Mouse (Mus musculus) ovary, postnatal 36 days (tissue): ENCODE data around the gene Serhl.

Experiments used
- DNase-seq: peaks from one replicate; pipeline ENCODE4 v3.0.0; 2022; ENCODE audit warnings: low spot score, mixed read lengths

The Serhl gene

DNA sequence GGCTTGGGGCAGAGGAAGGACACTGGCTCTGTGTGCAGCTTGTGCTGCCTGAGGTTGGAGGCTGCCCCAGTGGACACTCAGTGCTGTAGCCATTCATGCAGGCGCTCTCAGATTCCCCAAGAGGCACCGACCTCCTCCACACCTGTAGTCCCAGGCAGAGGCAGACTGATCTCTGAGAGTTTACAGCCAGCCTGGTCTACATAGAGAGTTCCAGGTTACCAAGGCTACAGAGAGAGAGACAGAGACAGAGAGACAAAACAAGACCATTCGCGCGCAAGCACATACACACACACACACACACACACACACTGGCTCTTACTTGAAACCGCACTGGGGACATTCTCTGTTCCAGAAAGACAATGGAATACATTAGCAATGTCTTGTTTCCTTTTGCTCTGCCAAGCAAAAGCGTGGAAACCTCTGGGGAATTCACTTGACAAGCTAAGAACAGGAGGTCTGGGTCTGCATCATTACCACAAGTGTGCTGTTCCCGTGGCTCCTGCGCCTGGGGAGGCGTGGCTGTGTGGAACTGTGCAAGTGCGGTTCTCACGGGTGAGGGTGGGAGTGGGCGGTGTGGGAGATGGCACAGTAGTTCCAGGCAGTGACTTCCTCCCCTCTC, 5.2 kb upstream of the Serhl start:
- DNase-seq = no peak

DNA sequence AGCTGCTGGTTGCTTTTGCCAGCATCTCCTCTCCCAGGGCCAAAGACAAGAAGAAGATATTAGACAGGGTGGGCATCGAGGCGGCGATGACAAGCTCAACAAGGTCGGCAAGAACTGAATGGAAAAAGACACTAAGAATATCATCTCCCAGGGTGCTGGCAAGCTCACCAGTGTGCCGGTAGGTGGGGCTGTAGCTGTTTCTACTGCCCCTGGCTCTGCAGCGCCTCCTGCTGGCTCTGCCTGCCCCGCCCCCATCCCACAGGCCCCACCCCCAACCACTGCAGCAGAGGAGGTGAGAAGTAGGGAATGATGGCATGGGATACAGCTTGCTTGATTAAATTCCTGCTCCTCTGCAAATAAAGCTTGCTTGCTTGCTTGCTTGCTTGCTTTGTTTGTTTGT, 3.4 kb upstream of the Serhl start:
- peak; percentile 40 for DNase-seq

DNA sequence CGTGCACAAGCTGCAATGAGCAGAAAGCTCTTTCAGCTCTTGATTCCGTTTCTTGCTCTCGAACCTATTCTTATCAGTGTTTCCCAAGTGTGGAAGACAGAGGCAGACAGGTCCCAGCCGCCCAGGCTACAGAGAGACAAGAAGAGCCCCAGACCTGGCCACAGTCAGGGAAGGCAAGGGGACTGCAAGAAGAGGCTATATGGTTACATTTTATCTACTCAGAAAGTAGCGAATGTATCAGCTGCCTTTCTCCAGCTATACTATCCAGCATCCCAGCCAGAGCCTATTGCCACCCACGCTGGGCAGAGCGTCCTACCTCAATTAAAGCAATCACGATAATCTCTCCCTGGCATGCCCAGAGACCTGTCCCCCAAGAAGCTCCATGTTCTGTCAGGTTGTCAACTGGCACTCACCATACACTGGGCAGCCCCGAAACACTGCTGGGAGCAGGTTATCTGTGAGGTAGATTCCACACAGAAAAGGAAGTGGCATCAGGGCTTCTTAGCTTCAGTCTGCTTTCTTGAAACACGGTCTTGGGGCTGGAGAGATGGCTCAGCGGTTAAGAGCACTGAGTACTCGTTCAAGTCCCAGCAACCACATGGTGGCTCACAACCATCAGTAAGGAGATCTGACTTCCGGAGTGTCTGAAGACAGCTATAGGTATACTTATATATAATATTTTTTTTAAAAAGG, 2.5 kb upstream of the Serhl start:
- DNase-seq = no peak

DNA sequence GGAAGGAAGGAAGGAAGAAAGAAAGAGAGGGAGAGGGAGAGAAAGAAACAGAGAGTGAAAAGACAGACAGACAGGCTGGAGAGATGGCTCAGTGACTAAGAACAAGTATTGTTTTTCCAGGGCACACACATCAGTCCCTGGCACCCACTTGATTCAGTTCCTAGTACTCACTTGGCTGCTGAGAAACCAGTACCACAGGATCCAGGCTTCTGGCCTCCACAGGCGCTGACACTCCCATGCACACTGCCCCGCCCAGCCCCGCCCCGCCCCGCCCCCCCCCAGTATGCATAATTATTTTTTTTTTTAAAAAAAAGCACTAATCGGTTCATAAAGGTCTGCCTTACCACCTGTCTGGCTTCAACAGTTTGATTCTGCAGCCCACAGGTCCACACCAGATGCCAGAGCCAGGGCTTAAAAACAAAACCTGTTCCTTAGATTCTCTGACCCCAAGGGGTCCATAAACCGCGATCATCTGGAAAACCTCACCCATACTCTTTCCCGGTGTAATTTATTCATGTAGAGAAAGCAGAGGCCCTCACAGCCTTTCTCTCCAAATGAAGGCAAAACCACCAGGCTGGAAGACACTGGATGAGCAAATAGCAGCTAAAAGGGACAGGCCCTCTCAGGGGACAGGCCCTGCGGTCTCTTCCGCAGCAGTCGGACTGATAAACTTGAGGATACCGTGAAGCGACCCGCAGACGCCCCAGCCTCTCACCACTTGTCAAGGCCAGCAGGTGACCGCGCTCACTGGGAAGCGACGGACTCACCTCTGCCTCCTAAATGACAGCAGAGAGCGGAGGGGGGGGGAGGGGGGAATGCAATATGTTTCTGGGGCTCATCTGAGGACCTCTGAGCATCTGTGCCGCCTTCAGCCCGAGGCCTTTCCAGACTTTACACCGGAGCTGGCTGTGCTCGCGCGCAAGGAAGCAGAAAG, 544 bp upstream of the Serhl start:
- DNase-seq = no peak

DNA sequence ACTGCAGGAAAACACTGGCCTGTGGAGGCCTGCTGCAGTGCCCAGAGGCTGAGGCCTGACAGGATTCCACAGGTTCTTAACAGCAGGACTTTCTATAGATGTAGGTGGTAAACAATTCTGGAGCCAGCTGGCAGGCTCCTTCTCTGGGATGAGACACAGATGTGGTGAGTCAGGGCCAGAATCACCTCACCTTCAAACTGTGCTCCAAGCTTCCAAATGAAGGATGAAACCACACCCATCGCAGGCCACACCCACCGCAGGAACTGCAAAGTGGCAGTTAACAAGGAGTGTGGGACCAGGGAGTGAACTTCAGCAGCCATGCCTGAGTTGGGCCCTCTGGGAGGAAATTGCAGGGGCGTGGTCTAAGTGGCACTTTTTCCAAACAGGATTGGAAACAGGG, 1.6 kb downstream of the Serhl start:
- no peak for DNase-seq

DNA sequence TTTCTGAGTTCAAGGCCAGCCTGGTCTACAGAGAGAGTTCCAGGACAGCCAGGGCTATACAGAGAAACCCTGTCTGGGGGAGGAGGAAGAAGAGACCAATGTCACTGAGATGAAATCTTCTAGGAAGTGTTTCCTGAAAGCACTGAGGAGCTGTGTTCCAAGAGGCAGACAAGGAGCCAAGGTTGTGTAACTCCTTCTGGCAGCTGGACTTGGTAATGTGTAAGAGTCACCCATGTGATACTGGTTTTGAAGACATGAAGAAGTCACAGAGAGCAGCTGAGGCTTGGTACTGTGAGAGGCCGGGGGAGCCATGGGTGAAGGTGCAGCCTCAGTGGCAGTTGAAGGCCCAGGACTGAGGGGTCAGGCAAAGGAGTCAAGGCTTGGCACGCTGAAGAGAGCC, 4.4 kb downstream of the Serhl start:
- no peak for DNase-seq

DNA sequence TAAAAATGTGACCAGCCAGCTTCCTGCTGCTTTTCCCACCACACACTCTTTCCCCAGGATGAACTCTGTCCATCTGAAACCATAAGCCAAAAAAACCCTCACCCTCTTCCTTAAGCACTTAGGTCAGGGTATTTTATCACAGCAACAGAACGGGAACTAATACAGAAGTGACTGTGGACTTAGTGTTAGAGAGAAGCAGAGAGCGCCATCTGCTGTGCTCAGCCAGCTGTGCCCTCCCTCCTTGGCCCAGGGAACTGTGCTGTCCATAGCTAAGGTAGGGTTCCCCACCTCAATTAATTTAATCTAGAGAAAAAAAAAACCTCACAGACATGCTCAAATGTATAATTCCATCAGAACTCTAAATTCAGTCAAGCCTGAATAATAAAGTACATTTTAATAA, 6.6 kb downstream of the Serhl start:
- no peak for DNase-seq

DNA sequence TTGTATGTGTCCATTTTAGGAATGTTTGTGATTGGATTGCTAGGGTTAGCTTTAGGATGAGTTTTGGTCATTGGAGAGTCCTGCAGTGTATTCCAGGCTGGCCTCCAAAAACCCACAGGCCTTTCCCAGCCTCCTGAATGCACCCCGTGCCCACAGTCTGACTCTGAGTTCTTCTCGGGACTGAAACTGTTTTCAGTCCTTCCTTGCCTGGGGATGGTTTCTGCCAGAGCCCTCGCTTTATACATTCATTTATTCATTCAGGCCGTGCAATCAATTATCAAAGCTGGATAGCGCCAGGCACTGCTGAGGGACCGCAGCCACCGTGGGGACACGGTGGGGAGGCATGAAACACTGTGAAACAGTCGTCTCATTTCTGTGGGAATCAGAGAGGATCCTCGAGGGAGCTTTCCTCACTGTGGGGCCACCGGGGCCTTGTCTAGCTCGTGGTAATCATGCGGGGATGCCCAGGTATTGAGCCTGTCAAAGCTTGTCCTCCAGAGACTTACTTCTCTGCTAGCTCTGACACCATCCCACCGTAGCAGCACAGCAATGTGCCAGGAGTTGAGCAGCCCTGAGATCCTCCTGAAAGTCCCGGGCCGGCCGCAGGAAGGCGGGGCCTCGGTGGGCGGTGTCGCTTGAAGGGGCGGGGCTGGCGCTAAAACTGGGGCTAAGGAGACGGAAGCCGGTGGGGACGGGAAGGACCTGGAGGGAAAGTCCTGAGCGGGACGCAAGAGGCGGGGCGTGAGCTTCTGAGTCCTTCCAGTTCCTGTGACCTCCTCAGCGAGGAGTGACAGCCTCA, 10.4 kb downstream of the Serhl start:
- peak; percentile 93 for DNase-seq

DNA sequence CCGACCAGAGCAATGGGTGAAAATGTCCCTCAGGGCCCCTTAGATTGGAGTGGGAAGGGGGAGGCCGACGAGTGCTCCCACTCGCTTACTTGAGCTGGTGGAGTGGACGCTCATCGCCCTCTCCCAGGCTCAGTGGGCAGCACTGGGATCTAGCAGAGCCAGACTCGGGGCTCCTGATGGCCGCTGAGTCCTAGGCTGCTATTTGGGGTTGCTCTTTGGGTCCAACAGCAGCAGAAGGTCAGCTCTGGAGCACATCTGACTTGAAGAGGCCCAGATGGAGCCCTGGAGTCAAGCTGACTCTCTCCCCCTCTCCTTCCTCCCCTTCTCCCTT, 11.0 kb downstream of the Serhl start:
- DNase-seq = no peak

DNA sequence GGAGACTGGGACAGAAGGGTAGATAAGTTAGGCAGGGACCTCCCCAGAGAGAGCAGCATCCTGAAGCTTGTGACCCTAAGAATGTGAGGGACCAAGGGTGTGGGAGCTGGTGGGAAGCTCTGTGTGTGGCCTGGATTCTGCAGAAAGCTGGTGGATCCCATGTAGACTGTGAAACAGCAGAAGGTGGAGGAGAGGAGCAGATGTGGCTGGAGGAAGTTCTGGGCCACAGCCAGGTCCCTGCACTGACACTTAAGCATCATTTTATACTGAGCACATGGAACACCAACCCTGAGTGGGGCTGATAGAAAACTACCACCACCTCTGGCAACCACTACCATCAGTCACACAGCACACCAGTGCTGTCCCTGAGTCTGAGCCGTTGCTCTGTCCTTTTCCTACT, 13.8 kb downstream of the Serhl start:
- no peak for DNase-seq

DNA sequence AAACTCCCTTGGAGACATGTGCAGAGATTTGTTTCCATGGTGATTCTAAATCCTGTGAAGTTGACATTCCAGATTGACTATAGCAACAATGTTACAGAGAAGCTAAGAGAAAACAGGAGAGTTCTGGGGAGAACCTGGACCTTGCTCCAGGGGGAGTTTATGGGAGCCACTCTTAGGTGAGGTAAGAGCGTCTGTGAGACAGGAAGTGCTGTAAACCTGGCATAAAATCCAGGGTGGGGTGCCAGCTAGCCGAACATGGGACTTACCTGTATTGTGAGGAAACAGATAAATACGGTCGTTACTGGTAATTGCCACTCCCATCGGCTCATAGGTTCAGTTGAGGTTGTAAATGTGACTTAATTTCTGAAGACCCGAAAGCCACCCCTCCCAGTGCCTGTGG, 17.1 kb downstream of the Serhl start:
- DNase-seq = no peak

DNA sequence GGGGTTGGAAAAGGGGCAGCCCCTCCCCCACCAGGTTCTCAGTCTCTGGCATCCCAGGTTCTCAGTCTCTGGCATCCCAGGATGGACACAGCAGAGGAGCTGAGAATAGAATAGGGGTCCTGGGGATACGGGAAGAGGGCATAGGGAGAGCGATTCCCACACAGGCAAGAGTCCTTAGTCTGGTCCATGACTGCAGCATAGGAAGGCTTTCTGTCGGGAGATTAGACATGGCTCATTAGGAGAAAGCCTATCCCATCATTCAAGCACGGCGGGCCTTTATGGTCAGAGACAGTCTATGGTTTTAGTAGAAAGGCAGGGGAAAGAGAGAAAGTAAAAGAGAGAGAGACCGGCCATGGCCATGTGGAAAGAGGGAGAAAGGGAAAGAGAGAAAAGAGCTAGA, 18.5 kb downstream of the Serhl start:
- DNase-seq = no peak

DNA sequence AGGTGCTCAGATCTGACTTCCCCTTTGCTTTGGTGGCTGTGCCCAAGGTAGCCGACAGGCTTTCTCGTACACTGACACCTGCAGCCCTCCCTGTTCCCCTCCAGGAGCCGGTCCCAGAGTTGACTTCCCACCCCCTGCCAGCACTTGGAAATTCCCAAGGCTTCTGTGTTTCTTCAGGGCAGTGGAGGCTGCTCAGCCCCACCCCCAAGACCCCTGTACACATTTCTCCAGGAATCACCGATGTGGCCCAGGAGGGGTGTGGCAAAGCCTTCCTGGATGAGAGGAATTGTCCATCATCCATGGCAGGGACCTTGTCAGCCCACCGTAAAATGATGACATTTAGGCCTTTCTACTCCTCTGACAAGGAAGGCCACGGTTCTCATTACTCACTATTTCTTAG, 22.0 kb downstream of the Serhl start:
- DNase-seq = no peak

DNA sequence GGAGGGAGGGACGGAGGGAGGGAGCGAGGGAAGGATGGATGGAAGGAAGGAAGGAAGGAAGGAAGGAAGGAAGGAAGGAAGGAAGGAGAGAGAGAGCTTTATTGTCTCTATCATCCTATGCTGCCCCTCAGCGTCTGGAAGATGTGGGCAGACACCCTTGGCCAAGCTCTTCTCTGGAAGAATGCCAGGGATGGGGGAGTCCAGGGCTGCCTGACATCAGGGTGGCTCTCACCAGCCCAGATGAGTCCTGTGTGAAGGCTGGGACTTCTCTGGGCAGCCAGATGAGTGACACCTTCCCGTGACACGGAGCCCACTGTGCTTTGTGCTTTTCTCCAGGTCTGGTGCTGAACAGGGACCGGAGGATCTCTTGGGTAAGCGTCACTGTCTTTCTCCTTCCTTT, 22.6 kb downstream of the Serhl start:
- DNase-seq = no peak

DNA sequence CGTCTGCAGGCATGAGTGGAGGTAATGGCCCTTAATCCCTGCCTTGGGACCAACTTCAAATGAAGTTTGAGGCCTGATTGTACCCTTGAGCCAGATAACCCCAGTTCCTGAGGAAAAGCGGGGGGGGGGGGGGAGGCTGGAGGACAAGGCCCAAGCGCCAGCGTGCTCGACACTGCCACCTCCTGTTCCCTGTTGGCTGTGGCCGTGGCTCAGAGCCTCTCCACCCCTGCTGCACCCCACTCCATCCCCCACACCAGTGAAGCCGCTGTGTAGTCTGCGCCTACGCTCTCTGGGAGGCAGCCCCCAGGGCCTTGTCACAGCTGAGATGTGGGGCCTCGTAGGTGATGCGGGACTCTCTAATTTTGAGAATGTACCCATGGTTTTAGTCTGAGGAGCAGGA, 23.6 kb downstream of the Serhl start:
- peak; percentile 78 for DNase-seq

DNA sequence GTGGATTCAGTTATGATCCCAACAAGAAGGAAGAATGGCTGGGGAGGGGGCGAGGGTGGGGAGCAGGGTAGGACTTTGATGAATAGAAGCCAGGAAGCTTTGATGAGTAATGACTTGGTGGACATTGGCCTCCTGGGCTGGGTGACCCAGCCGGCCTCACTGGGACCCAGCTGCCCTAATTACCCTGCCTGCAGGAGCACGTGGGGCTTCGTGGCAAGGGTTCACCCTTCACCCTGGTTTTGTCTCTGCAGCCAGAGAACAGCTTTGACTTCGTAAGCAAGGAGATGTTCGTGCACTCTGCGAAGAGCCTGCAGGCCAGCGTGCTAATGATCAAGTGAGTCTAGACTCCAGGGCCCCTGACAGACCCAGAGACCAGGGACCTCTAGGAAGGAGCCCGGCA, 24.8 kb downstream of the Serhl start:
- DNase-seq = no peak

DNA sequence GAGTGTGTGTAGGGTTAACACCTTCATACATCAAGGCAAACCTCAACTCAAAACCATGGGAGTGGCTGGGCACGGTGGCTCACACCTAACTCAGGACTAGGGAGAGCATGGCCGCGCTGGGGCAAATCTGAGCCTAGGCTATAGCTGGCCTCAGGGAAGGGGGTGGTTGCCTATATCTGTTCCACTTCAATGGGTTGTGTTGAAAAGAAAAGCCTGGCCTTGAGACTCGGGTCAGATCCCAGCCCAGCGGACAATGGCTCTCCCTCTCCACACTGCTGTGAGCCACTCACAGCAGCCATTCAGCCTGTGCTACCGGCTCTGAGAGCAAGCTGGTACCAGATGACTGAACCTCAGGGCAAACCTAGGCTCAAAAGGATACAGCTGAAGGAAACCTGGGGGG, 25.8 kb downstream of the Serhl start:
- DNase-seq = no peak

DNA sequence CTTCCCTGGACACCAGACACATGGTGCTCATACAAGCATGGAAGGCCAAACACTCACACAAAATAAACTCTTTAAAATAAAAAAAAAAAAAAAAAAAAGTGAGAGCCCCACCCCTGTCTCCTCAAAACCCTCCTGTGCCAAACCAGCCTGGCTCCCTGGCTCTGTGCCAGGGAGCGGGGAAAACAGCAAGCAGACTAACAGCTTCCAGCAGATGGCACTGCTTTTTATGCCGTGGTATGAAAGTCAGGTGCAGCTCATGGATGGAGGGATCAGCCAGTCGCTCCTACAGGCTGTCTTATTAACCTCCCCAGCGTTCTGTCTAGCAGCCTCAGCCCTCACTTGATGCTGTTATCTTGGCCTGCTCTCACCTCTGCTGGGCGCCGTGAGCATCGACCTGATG, 29.1 kb downstream of the Serhl start:
- DNase-seq = peak; percentile 51

DNA sequence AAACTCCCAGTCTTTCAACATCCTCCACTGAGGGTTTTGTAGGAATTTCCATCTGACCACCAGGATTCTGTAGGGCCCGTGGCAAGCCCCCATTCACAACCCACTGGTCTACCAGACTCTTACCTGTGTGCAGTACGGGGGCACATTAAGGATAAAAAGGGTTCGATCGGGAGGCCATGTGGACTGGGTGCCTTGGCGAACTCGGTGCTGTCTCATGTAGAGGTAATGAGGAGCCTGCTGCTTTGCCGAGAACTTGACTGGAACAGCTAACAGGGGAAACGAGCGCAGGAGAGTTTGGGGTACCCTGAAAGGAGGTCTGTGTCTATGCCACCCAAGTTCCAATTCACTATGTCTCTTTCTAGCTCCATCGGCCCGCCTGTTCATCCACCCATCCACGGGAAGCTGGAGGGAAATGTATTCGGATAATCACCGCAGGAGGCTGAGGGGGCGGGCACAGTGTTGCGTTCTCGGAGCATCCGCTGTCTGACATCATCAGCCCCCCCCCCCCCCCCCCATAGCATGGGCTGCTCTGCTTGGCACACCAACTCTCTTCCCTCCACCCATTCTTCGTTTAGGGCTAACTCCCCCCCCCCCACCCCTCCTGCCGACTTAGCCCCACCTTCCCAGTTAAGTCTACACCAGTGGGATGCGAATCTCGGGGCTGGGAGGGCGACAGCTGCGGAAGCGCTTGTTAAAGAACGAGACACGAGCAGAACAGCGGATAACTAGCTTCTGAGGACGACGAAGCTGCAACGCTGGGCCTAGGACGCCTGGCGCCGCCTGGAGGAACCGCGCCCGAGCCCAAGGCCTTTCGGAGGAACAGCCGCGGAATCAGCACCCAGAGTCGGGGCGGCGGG, 32.6 kb downstream of the Serhl start:
- no peak for DNase-seq

DNA sequence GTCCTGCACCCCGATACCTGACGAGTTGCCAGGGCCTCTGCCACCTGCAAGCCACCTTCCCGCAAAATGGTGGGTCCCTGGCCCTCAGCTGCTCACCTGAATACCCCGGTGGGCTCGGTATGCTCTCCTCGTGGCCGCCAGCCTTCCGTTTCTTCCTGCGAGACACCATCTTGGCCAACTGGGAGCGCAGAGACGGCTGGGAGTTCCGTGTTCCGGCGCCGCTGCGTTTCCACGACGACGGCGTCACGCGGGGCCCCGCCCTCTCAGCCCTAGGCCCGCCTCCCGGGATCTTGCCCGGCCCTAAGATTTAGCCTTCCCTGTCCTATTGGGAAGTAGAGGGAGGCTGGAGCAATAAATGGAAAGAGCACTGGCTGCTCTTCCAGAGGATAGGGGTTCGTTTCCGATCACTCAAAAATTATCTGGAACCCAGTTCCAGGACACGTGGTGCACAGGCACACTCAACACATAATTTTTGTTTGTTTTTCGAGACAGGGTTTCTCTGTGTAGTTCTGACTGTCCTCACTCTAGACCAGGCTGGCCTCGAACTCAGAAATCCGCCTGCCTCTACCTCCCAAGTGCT, 33.4 kb downstream of the Serhl start, which contains the start of gene Rrp7a:
Rrp7a (minus strand) TSS at position 236 of the 580 bp plus-strand sequence.
- peak; percentile 94 for DNase-seq

DNA sequence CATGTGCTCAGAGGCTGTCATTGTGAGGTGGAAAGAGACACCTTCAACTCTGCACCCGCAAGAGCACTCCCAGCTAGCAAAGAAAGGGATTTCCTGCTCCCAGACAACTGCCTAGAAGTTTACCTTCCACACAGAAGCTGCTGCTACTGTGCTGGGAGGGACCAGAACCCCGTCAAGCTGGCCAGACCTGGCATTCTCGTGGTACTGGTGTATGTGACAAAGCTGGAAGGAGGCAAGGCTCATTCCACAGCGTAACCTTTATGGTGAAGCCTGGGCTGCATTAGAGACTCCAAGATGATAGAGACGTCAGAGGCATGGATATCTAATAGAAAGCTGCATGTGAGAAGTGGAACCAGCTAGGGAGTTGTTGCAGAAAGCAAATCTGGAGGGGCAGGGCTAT, 35.3 kb downstream of the Serhl start:
- DNase-seq = no peak
